Mouse (Mus musculus) intestine, embryonic 16.5 days (tissue): Measurements from ENCODE around the gene Cfap73. TPM values are rescaled to one million over a fixed set of nuclear protein-coding genes. Genes with fewer than 3 reads are reported as not detected.

Experiments
- ATAC-seq: fragments of 200-750 bp; cut with Nextera tagmentation; 2 replicates; pipeline ENCODE4 v1.8.0; 2017; ENCODE audit warnings: moderate TSS enrichment, moderate library complexity
- H3K27ac ChIP-seq: fragments of 300-500 bp; sonication (generic); 2 replicates; pipeline ENCODE4 v1.5.1; 2014; ENCODE audit warnings: mild to moderate bottlenecking, low read length
- H3K27me3 ChIP-seq: fragments of 300-500 bp; sonication (generic); replicated peaks from 2 replicates; pipeline ENCODE4 v1.6.1; 2014; ENCODE audit warnings: low read length, control low read depth, mixed read lengths; ENCODE audit not compliant: control insufficient read depth, insufficient read depth
- H3K36me3 ChIP-seq: fragments of 300-500 bp; sonication (generic); 2 replicates; pipeline ENCODE4 v1.6.1; 2014; ENCODE audit warnings: low read length, control low read depth; ENCODE audit not compliant: control insufficient read depth, insufficient read depth
- H3K4me1 ChIP-seq: fragments of 300-500 bp; sonication (generic); 2 replicates; pipeline ENCODE4 v1.6.1; 2014; ENCODE audit warnings: low read length, control low read depth, mixed read lengths; ENCODE audit not compliant: control insufficient read depth, insufficient read depth
- H3K4me2 ChIP-seq: fragments of 300-500 bp; sonication (generic); 2 replicates; pipeline ENCODE4 v1.6.1; 2014; ENCODE audit warnings: low read depth, low read length, control low read depth
- H3K4me3 ChIP-seq: fragments of 300-500 bp; sonication (generic); 2 replicates; pipeline ENCODE4 v1.5.1; 2014; ENCODE audit warnings: mild to moderate bottlenecking, low read length
- H3K9ac ChIP-seq: fragments of 300-500 bp; sonication (generic); 2 replicates; pipeline ENCODE4 v1.6.1; 2014; ENCODE audit warnings: low read depth, low read length
- H3K9me3 ChIP-seq: fragments of 300-500 bp; sonication (generic); 2 replicates; pipeline ENCODE4 v1.6.1; 2016; ENCODE audit warnings: low read length, control low read depth; ENCODE audit not compliant: control insufficient read depth
- WGBS: fragments of 180-500 bp; shearing (Covaris S2); extraction: QIAGEN DNeasy Blood & Tissue Kit; methylation state at CpG from one replicate; pipeline ENCODE4 v1.1.7; 2014; 5-methylcytosine and 5-hydroxymethylcytosine counted together
- polyA plus RNA-seq: library from polyadenylated mRNA; unstranded; fragments of >200 nt; fragmentation: Nextera tagmentation; extraction: Ambion mirVana; gene quantifications from 2 replicates; pipeline ENCODE4 v1.2.1, GENCODE M21; 2015

Cfap73 gene
- 0.24 TPM in 1 of 2 replicates, not detected in the other for polyA plus RNA-seq

- Histone ChIP-seq H3K9me3 (no peaks in the 10 kb centered on the region), H3K4me2 (no peak within 1 kb of the TSS), H3K27ac (no peak within 1 kb of the TSS), H3K4me1 (no peaks in the 10 kb centered on the region), H3K9ac (no peak within 1 kb of the TSS), H3K4me3 (no peak within 1 kb of the TSS), H3K27me3 (0 out of 2 replicates have a peak, but pooled peaks cover 7% of the 10 kb centered on the region), H3K36me3 (no peaks in the 10 kb centered on the region)
- 41% methylated on average over 9 of the region's 9 CpGs for WGBS
- no peak for ATAC-seq
These were observed at the start of gene Cfap73 for GRCm38 (mm10) chr5:120634131-120634530. TSS of gene Cfap73 (minus strand) at chr5:120634235.

- Histone ChIP-seq H3K9ac (no peak overlapping the region), H3K4me1 (peaks cover 11% of the 10 kb centered on the region), H3K9me3 (no peaks in the 10 kb centered on the region), H3K27me3 (peaks cover 20% of the 10 kb centered on the region), H3K36me3 (no peaks in the 10 kb centered on the region), H3K4me2 (no peak overlapping the region), H3K27ac (no peak overlapping the region), H3K4me3 (no peak overlapping the region)
- 12% methylated on average over 24 of the region's 24 CpGs for WGBS
- no peak for ATAC-seq
These were observed 49.1 kb upstream of the Cfap73 start for GRCm38 (mm10) chr5:120682982-120683771.

GRCm38 (mm10) chr5:120680918-120681317 is 46.9 kb upstream of the Cfap73 start:
- Histone ChIP-seq H3K4me3 (no peak overlapping the region), H3K4me2 (no peak overlapping the region), H3K27me3 (peaks cover 20% of the 10 kb centered on the region), H3K9ac (peak overlapping the region; percentile 50; the same call in 1 of the 2 replicates), H3K36me3 (no peaks in the 10 kb centered on the region), H3K27ac (no peak overlapping the region), H3K4me1 (peaks cover 11% of the 10 kb centered on the region), H3K9me3 (no peaks in the 10 kb centered on the region)
- 88% methylated on average over 18 of the region's 18 CpGs for WGBS
- no peak for ATAC-seq

GRCm38 (mm10) chr5:120679676-120680555 is 45.9 kb upstream of the Cfap73 start:
- Histone ChIP-seq H3K9ac (peak overlapping the region; percentile 50), H3K36me3 (no peaks in the 10 kb centered on the region), H3K27ac (peak overlapping the region; percentile 17; the same call in 1 of the 2 replicates), H3K4me2 (peak overlapping the region; percentile 58), H3K4me1 (peaks cover 11% of the 10 kb centered on the region), H3K9me3 (no peaks in the 10 kb centered on the region), H3K4me3 (peak overlapping the region; percentile 34), H3K27me3 (peaks cover 20% of the 10 kb centered on the region)
- ATAC-seq = peak; percentile 82
- 3% methylated on average over 24 of the region's 24 CpGs for WGBS

GRCm38 (mm10) chr5:120677516-120677915 is 43.5 kb upstream of the Cfap73 start:
- peaks cover 6% of the 10 kb centered on the region for H3K27me3 ChIP-seq
- H3K9ac ChIP-seq = no peak overlapping the region
- no peak overlapping the region for H3K4me2 ChIP-seq
- peaks cover 16% of the 10 kb centered on the region for H3K4me1 ChIP-seq
- H3K36me3 ChIP-seq = no peaks in the 10 kb centered on the region
- no peak overlapping the region for H3K4me3 ChIP-seq
- no peak for ATAC-seq
- no peaks in the 10 kb centered on the region for H3K9me3 ChIP-seq
- 21% methylated on average over 2 of the region's 2 CpGs for WGBS
- H3K27ac ChIP-seq = no peak overlapping the region

GRCm38 (mm10) chr5:120674229-120675145 is 40.5 kb upstream of the Cfap73 start:
- Histone ChIP-seq H3K9ac (no peak overlapping the region), H3K4me2 (0 out of 2 replicates have a peak overlapping the region, but pooled peaks have one; percentile 14), H3K4me3 (no peak overlapping the region), H3K27ac (no peak overlapping the region), H3K27me3 (no peaks in the 10 kb centered on the region; the same call in 1 of the 2 replicates), H3K9me3 (no peaks in the 10 kb centered on the region), H3K36me3 (no peaks in the 10 kb centered on the region), H3K4me1 (peaks cover 7% of the 10 kb centered on the region)
- 29% methylated on average over 21 of the region's 21 CpGs for WGBS
- ATAC-seq = peak; percentile 40; the same call in 1 of the 2 replicates

- WGBS = 8% methylated on average over 12 of the region's 12 CpGs
- no peak overlapping the region for H3K9ac ChIP-seq
- no peaks in the 10 kb centered on the region for H3K9me3 ChIP-seq
- no peak overlapping the region for H3K27ac ChIP-seq
- no peaks in the 10 kb centered on the region for H3K36me3 ChIP-seq
- H3K27me3 ChIP-seq = no peaks in the 10 kb centered on the region; the same call in 1 of the 2 replicates
- H3K4me3 ChIP-seq = no peak overlapping the region
- no peak overlapping the region for H3K4me2 ChIP-seq
- peaks cover 6% of the 10 kb centered on the region; the same call in 1 of the 2 replicates for H3K4me1 ChIP-seq
- no peak for ATAC-seq
These were observed 39.6 kb upstream of the Cfap73 start for GRCm38 (mm10) chr5:120673626-120674025.

- H3K27me3 ChIP-seq = no peaks in the 10 kb centered on the region; the same call in 1 of the 2 replicates
- no peak overlapping the region for H3K9ac ChIP-seq
- H3K36me3 ChIP-seq = no peaks in the 10 kb centered on the region
- no peaks in the 10 kb centered on the region for H3K9me3 ChIP-seq
- peaks cover 6% of the 10 kb centered on the region; the same call in 1 of the 2 replicates for H3K4me1 ChIP-seq
- no peak for ATAC-seq
- 67% methylated on average over 3 of the region's 3 CpGs for WGBS
- H3K4me2 ChIP-seq = no peak overlapping the region
- no peak overlapping the region for H3K27ac ChIP-seq
- H3K4me3 ChIP-seq = no peak overlapping the region
These were observed 37.8 kb upstream of the Cfap73 start for GRCm38 (mm10) chr5:120671865-120672264.
